Comparison of ENCODE assay signal across 36 mouse cellular contexts in the genomic region with DNA sequence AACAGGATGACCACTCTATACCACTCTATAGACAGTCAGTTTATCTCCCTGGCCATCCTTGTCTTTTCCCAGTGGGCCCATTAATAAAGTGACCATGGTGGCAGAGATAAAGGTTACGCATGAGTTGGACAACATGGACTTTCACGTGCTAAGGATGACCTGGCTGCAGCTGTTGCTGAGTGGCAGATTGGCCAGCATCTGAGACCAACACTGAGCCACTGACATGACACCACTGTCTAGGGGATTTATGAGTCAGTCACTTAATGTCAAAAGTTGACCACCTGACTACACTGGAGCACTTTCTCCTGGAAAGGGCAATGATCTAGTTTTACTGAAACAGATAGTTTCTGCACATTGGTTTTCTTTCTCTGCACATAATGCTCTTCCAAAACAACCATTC. TPM values are rescaled to one million over a fixed set of nuclear protein-coding genes. Genes with fewer than 3 reads are reported as not detected.
"Had no signal": no experiment of that assay in that cellular context is flagged by ENCODE, and none has a peak within 500 bp of the region (broad histone marks: within the 10 kb centered on the region; RNA-seq: fewer than 3 reads in every experiment).

No protein-coding gene starts in this region.

- DNase-seq: gastrocnemius, adult 2 months; gastrocnemius, postnatal 10 days; gastrocnemius, postnatal 25 days; heart, adult 2 months; heart, postnatal 14 days; heart, postnatal 4 days; kidney, adult 18-20 months; kidney, adult 8-10 months; kidney, postnatal 10 days; kidney, postnatal 25 days; kidney, postnatal 4 days; left cerebral cortex, postnatal 4 days had no signal

RNA-seq across cellular contexts. Expression of a gene that starts 29.6 kb away (rescaled TPM):
- total RNA-seq: gastrocnemius, postnatal 10 days; layer of hippocampus, adult 2 months; layer of hippocampus, postnatal 10 days; layer of hippocampus, postnatal 25 days; left cerebral cortex, adult 2 months; left cerebral cortex, postnatal 14 days; left cerebral cortex, postnatal 4 days; liver, adult 2 months had no signal
- polyA plus RNA-seq: heart, embryonic 11.5 days; heart, embryonic 13.5 days; heart, embryonic 15.5 days; heart, postnatal 0 days; hindbrain, embryonic 10.5 days; hindbrain, embryonic 12.5 days; hindbrain, embryonic 14.5 days; hindbrain, embryonic 16.5 days; inflammation-experienced regulatory T-cells, adult 6 months; intestine, embryonic 15.5 days; intestine, postnatal 0 days; kidney, embryonic 14.5 days; kidney, embryonic 16.5 days; limb, embryonic 11.5 days; limb, embryonic 13.5 days; liver, embryonic 12.5 days; liver, embryonic 14.5 days; liver, embryonic 16.5 days had no signal
